In genomic region chr2:60802828-60803227, GRCm38 (mm10) we compare ENCODE assay signal across 15 mouse cellular contexts.
DNase-seq lines count a peak whose midpoint lies in the region; ATAC-seq lines count a peak whose summit lies in the region.
"Had no signal": no experiment of that assay in that cellular context is flagged by ENCODE, and none has a peak within 500 bp of the region (broad histone marks: within the 10 kb centered on the region; RNA-seq: fewer than 3 reads in every experiment).

No protein-coding gene starts in this region.

- ATAC-seq in midbrain, embryonic 11.5 days (ENCODE audit: low FRiP score), result no peak
- no peak for ATAC-seq in midbrain, embryonic 14.5 days (ENCODE audit: low FRiP score, low TSS enrichment)
- peak; percentile 57 for ATAC-seq in liver, embryonic 13.5 days (ENCODE audit: low read depth)
- ATAC-seq: inflammation-experienced regulatory T-cells, adult 6 months; Patski had no signal

- WGBS in midbrain, embryonic 11.5 days, result 58% methylated on average over 8 of the region's 8 CpGs
- 64% methylated on average over 8 of the region's 8 CpGs for WGBS in midbrain, embryonic 14.5 days
- 28% methylated on average over 8 of the region's 8 CpGs for WGBS in embryonic facial prominence, embryonic 10.5 days
- WGBS in liver, embryonic 13.5 days (ENCODE audit: insufficient replicate concordance), result 61% methylated on average over 8 of the region's 8 CpGs

- no peak overlapping the region for H3K9ac ChIP-seq in midbrain, embryonic 11.5 days (ENCODE audit: low read length)
- no peak overlapping the region for H3K9ac ChIP-seq in midbrain, embryonic 14.5 days (replicated peaks; ENCODE audit: low read length)
- H3K9ac ChIP-seq in liver, embryonic 13.5 days, result no peak overlapping the region
- H3K9ac ChIP-seq: hindbrain, embryonic 12.5 days; limb, embryonic 13.5 days; midbrain, embryonic 13.5 days had no signal

- H3K4me1 ChIP-seq in midbrain, embryonic 11.5 days (ENCODE audit: control insufficient read depth, insufficient read depth, low read length), result peaks cover 15% of the 10 kb centered on the region
- H3K4me1 ChIP-seq in midbrain, embryonic 14.5 days (ENCODE audit: control insufficient read depth, insufficient read depth, low read length), result peaks cover 25% of the 10 kb centered on the region
- peaks cover 75% of the 10 kb centered on the region for H3K4me1 ChIP-seq in embryonic facial prominence, embryonic 10.5 days
- H3K4me1 ChIP-seq in liver, embryonic 13.5 days (replicated peaks), result peaks cover 42% of the 10 kb centered on the region

- H3K27ac ChIP-seq in midbrain, embryonic 11.5 days (ENCODE audit: low read depth, low read length), result no peak overlapping the region
- no peak overlapping the region for H3K27ac ChIP-seq in midbrain, embryonic 14.5 days (replicated peaks; ENCODE audit: low read depth, low read length)
- H3K27ac ChIP-seq in embryonic facial prominence, embryonic 10.5 days (replicated peaks), result no peak overlapping the region
- H3K27ac ChIP-seq in liver, embryonic 13.5 days, result peak overlapping the region; percentile 59
- H3K27ac ChIP-seq: hindbrain, embryonic 12.5 days; limb, embryonic 13.5 days; midbrain, embryonic 13.5 days had no signal

- peaks cover 37% of the 10 kb centered on the region for H3K27me3 ChIP-seq in midbrain, embryonic 11.5 days (ENCODE audit: control insufficient read depth, insufficient read depth, low read length)
- H3K27me3 ChIP-seq in midbrain, embryonic 14.5 days (ENCODE audit: control insufficient read depth, insufficient read depth, low read length), result peaks cover 18% of the 10 kb centered on the region
- peaks cover 45% of the 10 kb centered on the region for H3K27me3 ChIP-seq in embryonic facial prominence, embryonic 10.5 days (replicated peaks; ENCODE audit: low read depth, poor library complexity, severe bottlenecking)
- no peaks in the 10 kb centered on the region for H3K27me3 ChIP-seq in liver, embryonic 13.5 days
- H3K27me3 ChIP-seq: hindbrain, embryonic 12.5 days; limb, embryonic 13.5 days; Patski had no signal

- no peaks in the 10 kb centered on the region for H3K36me3 ChIP-seq in midbrain, embryonic 11.5 days (ENCODE audit: control insufficient read depth, insufficient read depth, low read length)
- no peaks in the 10 kb centered on the region for H3K36me3 ChIP-seq in midbrain, embryonic 14.5 days (ENCODE audit: control insufficient read depth, insufficient read depth, low read length)
- H3K36me3 ChIP-seq in embryonic facial prominence, embryonic 10.5 days (replicated peaks), result no peaks in the 10 kb centered on the region
- H3K36me3 ChIP-seq in liver, embryonic 13.5 days, result no peaks in the 10 kb centered on the region
- H3K36me3 ChIP-seq: hindbrain, embryonic 12.5 days; limb, embryonic 13.5 days; midbrain, embryonic 13.5 days had no signal

- H3K9me3 ChIP-seq in midbrain, embryonic 11.5 days (ENCODE audit: control insufficient read depth, low read length), result no peaks in the 10 kb centered on the region
- no peaks in the 10 kb centered on the region for H3K9me3 ChIP-seq in midbrain, embryonic 14.5 days (ENCODE audit: control insufficient read depth, low read length)
- no peaks in the 10 kb centered on the region for H3K9me3 ChIP-seq in embryonic facial prominence, embryonic 10.5 days
- no peaks in the 10 kb centered on the region for H3K9me3 ChIP-seq in liver, embryonic 13.5 days (replicated peaks)
- H3K9me3 ChIP-seq: hindbrain, embryonic 12.5 days; limb, embryonic 13.5 days; midbrain, embryonic 13.5 days had no signal

- peak; percentile 81 for DNase-seq in midbrain, embryonic 11.5 days (ENCODE audit: low spot score, missing footprints)
- DNase-seq in midbrain, embryonic 14.5 days, result no peak
- peak; percentile 53 for DNase-seq in embryonic facial prominence, embryonic 10.5 days (ENCODE audit: low spot score)
- no peak for DNase-seq in liver, embryonic 13.5 days
- DNase-seq in layer of hippocampus, postnatal 25 days (ENCODE audit: extremely low spot score in 1 of 2, low spot score in 1 of 2), result no peak
- no peak for DNase-seq in gastrocnemius, adult 18-20 months (ENCODE audit: low spot score)
- DNase-seq in ovary, postnatal 14 days (ENCODE audit: low spot score), result no peak
- DNase-seq: gastrocnemius, postnatal 14 days; spleen, adult 18-20 months; thymus, postnatal 36 days had no signal

- H3K4me3 ChIP-seq in midbrain, embryonic 11.5 days (ENCODE audit: low read depth, low read length), result no peak overlapping the region
- H3K4me3 ChIP-seq in midbrain, embryonic 14.5 days (replicated peaks; ENCODE audit: low read depth, low read length), result no peak overlapping the region
- no peak overlapping the region for H3K4me3 ChIP-seq in embryonic facial prominence, embryonic 10.5 days
- H3K4me3 ChIP-seq in liver, embryonic 13.5 days (replicated peaks), result no peak overlapping the region
- H3K4me3 ChIP-seq: hindbrain, embryonic 12.5 days; limb, embryonic 13.5 days; midbrain, embryonic 13.5 days had no signal

- H3K4me2 ChIP-seq in midbrain, embryonic 11.5 days, result no peak overlapping the region
- H3K4me2 ChIP-seq in midbrain, embryonic 14.5 days (ENCODE audit: low read length), result no peak overlapping the region
- no peak overlapping the region for H3K4me2 ChIP-seq in liver, embryonic 13.5 days
- H3K4me2 ChIP-seq: hindbrain, embryonic 12.5 days; limb, embryonic 13.5 days had no signal

Comparison
In these comparisons a context has a peak if more than half of its experiments do, and no peak if none do; other contexts are left out.
1. DNase-seq: peak in midbrain, embryonic 11.5 days (single experiment) and embryonic facial prominence, embryonic 10.5 days (single experiment); none in midbrain, embryonic 14.5 days (single experiment), liver, embryonic 13.5 days (single experiment), layer of hippocampus, postnatal 25 days (0 of 2), gastrocnemius, adult 18-20 months (single experiment) and ovary, postnatal 14 days (single experiment).